Mouse (Mus musculus): Measurements from ENCODE around the gene Hoxa9. TPM values are rescaled to one million over a fixed set of nuclear protein-coding genes. Genes with fewer than 3 reads are reported as not detected.

The Hoxa9 gene
- polyA plus RNA-seq, 1 experiment = 17.7 TPM

GRCm38 (mm10) chr6:52178918-52179665 lies 51.8 kb downstream of the Hoxa9 start:
- Histone ChIP-seq H3K36me3 (ENCODE audit: control insufficient read depth, insufficient read depth) (no peaks in the 10 kb centered on the region), H3K27me3 (ENCODE audit: control insufficient read depth, insufficient read depth, insufficient read length) (no peaks in the 10 kb centered on the region), H3K4me3 (no peak overlapping the region)

GRCm38 (mm10) chr6:52177806-52178205 lies 53.1 kb downstream of the Hoxa9 start:
- Histone ChIP-seq H3K4me3 (no peak overlapping the region), H3K27me3 (ENCODE audit: control insufficient read depth, insufficient read depth, insufficient read length) (no peaks in the 10 kb centered on the region), H3ac (ENCODE audit: control insufficient read depth, insufficient read length) (no peak overlapping the region), H3K4me2 (ENCODE audit: low read depth) (no peak overlapping the region), H3K36me3 (ENCODE audit: control insufficient read depth, insufficient read depth) (no peaks in the 10 kb centered on the region), H3K79me2 (ENCODE audit: control insufficient read depth, insufficient read depth) (no peaks in the 10 kb centered on the region)
- TF ChIP-seq POLR2AphosphoS2 (IDR thresholded peaks at IDR 0.05; ENCODE audit: insufficient read length, low read depth) (no peak), TCF12 (IDR thresholded peaks at IDR 0.05; ENCODE audit: insufficient read depth, poor library complexity, severe bottlenecking) (no peak), MYOD1 (IDR thresholded peaks at IDR 0.05; ENCODE audit: control insufficient read depth in 1 of 3, insufficient read length in 2 of 3, low read depth in 2 of 3) (no peak), E2F4 (IDR thresholded peaks at IDR 0.05; ENCODE audit: insufficient read depth) (no peak), MYOG (IDR thresholded peaks at IDR 0.05; ENCODE audit: control insufficient read depth in 1 of 3, insufficient read depth in 1 of 3, insufficient read length in 2 of 3, low read depth in 2 of 3) (no peak), CEBPB (IDR thresholded peaks at IDR 0.05; ENCODE audit: insufficient read depth, poor library complexity, severe bottlenecking) (no peak), MAX (IDR thresholded peaks at IDR 0.05; ENCODE audit: low read depth) (no peak), USF1 (IDR thresholded peaks at IDR 0.05; ENCODE audit: low read depth) (no peak), TCF3 (IDR thresholded peaks at IDR 0.05; ENCODE audit: insufficient read length, low read depth) (no peak), POLR2A (IDR thresholded peaks at IDR 0.05; ENCODE audit: insufficient read length, low read depth) (no peak), REST (IDR thresholded peaks at IDR 0.05; ENCODE audit: insufficient read depth, insufficient read length) (no peak), SRF (IDR thresholded peaks at IDR 0.05; ENCODE audit: control insufficient read depth, insufficient read length, low read depth) (no peak)

More at GRCm38 (mm10) chr6:52178918-52179665, 51.8 kb downstream of the Hoxa9 start:
- no peak for TF ChIP-seq MYOG (IDR thresholded peaks at IDR 0.05; ENCODE audit: control insufficient read depth in 1 of 3, insufficient read depth in 1 of 3, insufficient read length in 2 of 3, low read depth in 2 of 3)
- no peak overlapping the region for H3ac ChIP-seq (ENCODE audit: control insufficient read depth, insufficient read length)
- no peaks in the 10 kb centered on the region for H3K79me2 ChIP-seq (ENCODE audit: control insufficient read depth, insufficient read depth)
- no peak overlapping the region for H3K4me2 ChIP-seq (ENCODE audit: low read depth)

- Histone ChIP-seq H3K36me3 (ENCODE audit: control insufficient read depth, insufficient read depth) (no peaks in the 10 kb centered on the region), H3K4me2 (ENCODE audit: low read depth) (no peak within 1 kb of the TSS), H3K27me3 (ENCODE audit: control insufficient read depth, insufficient read depth, insufficient read length) (no peaks in the 10 kb centered on the region), H3ac (ENCODE audit: control insufficient read depth, insufficient read length) (no peak within 1 kb of the TSS), H3K79me2 (ENCODE audit: control insufficient read depth, insufficient read depth) (no peaks in the 10 kb centered on the region), H3K4me3 (no peak within 1 kb of the TSS)
- no peak for TF ChIP-seq MAX (IDR thresholded peaks at IDR 0.05; ENCODE audit: low read depth)
- no peak for TF ChIP-seq MYOD1 (IDR thresholded peaks at IDR 0.05; ENCODE audit: control insufficient read depth in 1 of 3, insufficient read length in 2 of 3, low read depth in 2 of 3)
- TF ChIP-seq CEBPB (IDR thresholded peaks at IDR 0.05; ENCODE audit: insufficient read depth, poor library complexity, severe bottlenecking) = no peak
- TF ChIP-seq TCF3 (IDR thresholded peaks at IDR 0.05; ENCODE audit: insufficient read length, low read depth) = no peak
- TF ChIP-seq MYOG (IDR thresholded peaks at IDR 0.05; ENCODE audit: control insufficient read depth in 1 of 3, insufficient read depth in 1 of 3, insufficient read length in 2 of 3, low read depth in 2 of 3) = no peak
- no peak for TF ChIP-seq REST (IDR thresholded peaks at IDR 0.05; ENCODE audit: insufficient read depth, insufficient read length)
- TF ChIP-seq POLR2A (IDR thresholded peaks at IDR 0.05; ENCODE audit: insufficient read length, low read depth) = no peak
- TF ChIP-seq SRF (IDR thresholded peaks at IDR 0.05; ENCODE audit: control insufficient read depth, insufficient read length, low read depth) = no peak
- no peak for TF ChIP-seq TCF12 (IDR thresholded peaks at IDR 0.05; ENCODE audit: insufficient read depth, poor library complexity, severe bottlenecking)
- TF ChIP-seq USF1 (IDR thresholded peaks at IDR 0.05; ENCODE audit: low read depth) = no peak
- TF ChIP-seq E2F4 (IDR thresholded peaks at IDR 0.05; ENCODE audit: insufficient read depth) = no peak
- no peak for TF ChIP-seq POLR2AphosphoS2 (IDR thresholded peaks at IDR 0.05; ENCODE audit: insufficient read length, low read depth)
These were observed 53.7 kb downstream of the Hoxa9 start, which contains the start of gene 5730596B20Rik for GRCm38 (mm10) chr6:52177061-52177735. Gene 5730596B20Rik, plus strand, starts transcription at chr6:52177498.

- Histone ChIP-seq H3K79me2 (ENCODE audit: control insufficient read depth, insufficient read depth) (no peaks in the 10 kb centered on the region), H3K4me3 (no peak overlapping the region), H3K36me3 (ENCODE audit: control insufficient read depth, insufficient read depth) (no peaks in the 10 kb centered on the region), H3ac (ENCODE audit: control insufficient read depth, insufficient read length) (no peak overlapping the region), H3K4me2 (ENCODE audit: low read depth) (no peak overlapping the region), H3K27me3 (ENCODE audit: control insufficient read depth, insufficient read depth, insufficient read length) (no peaks in the 10 kb centered on the region)
- TF ChIP-seq MYOD1 (IDR thresholded peaks at IDR 0.05; ENCODE audit: control insufficient read depth in 1 of 3, insufficient read length in 2 of 3, low read depth in 2 of 3) (no peak), E2F4 (IDR thresholded peaks at IDR 0.05; ENCODE audit: insufficient read depth) (no peak), SRF (IDR thresholded peaks at IDR 0.05; ENCODE audit: control insufficient read depth, insufficient read length, low read depth) (no peak), TCF3 (IDR thresholded peaks at IDR 0.05; ENCODE audit: insufficient read length, low read depth) (no peak), POLR2AphosphoS2 (IDR thresholded peaks at IDR 0.05; ENCODE audit: insufficient read length, low read depth) (no peak), TCF12 (IDR thresholded peaks at IDR 0.05; ENCODE audit: insufficient read depth, poor library complexity, severe bottlenecking) (no peak), USF1 (IDR thresholded peaks at IDR 0.05; ENCODE audit: low read depth) (no peak)
These were observed 54.5 kb downstream of the Hoxa9 start for GRCm38 (mm10) chr6:52176391-52176790.
